In genomic region chr3:123695721-123696120, GRCm38 (mm10) we compare ENCODE assay signal across 25 mouse cellular contexts. TPM values are rescaled to one million over a fixed set of nuclear protein-coding genes. Genes with fewer than 3 reads are reported as not detected.
A peak's percentile ranks its signal among the peaks of the same experiment; 100 is the strongest.
DNase-seq lines count a peak whose midpoint lies in the region; ATAC-seq and TF ChIP-seq lines count a peak whose summit lies in the region.
"Had no signal": no experiment of that assay in that cellular context is flagged by ENCODE, and none has a peak within 500 bp of the region (broad histone marks: within the 10 kb centered on the region; RNA-seq: fewer than 3 reads in every experiment).

No protein-coding gene starts in this region.

- 45% methylated on average over 3 of the region's 3 CpGs for WGBS in forebrain, embryonic 16.5 days
- WGBS in forebrain, embryonic 10.5 days = 89% methylated on average over 3 of the region's 3 CpGs
- WGBS in lung, embryonic 14.5 days = 82% methylated on average over 3 of the region's 3 CpGs
- WGBS in neural tube, embryonic 13.5 days = 39% methylated on average over 3 of the region's 3 CpGs

- no peak overlapping the region for H3K4me2 ChIP-seq in forebrain, embryonic 16.5 days (ENCODE audit: low read length)
- H3K4me2 ChIP-seq in lung, embryonic 14.5 days = no peak overlapping the region
- no peak overlapping the region for H3K4me2 ChIP-seq in neural tube, embryonic 13.5 days
- H3K4me2 ChIP-seq: embryonic facial prominence, embryonic 12.5 days; embryonic facial prominence, embryonic 15.5 days; forebrain, embryonic 12.5 days; heart, embryonic 11.5 days; hindbrain, embryonic 12.5 days; hindbrain, embryonic 15.5 days had no signal

- H3K9me3 ChIP-seq in forebrain, embryonic 16.5 days (ENCODE audit: control insufficient read depth, low read length) = no peaks in the 10 kb centered on the region
- no peaks in the 10 kb centered on the region for H3K9me3 ChIP-seq in forebrain, embryonic 10.5 days
- no peaks in the 10 kb centered on the region for H3K9me3 ChIP-seq in lung, embryonic 14.5 days (ENCODE audit: low read depth, low read length)
- H3K9me3 ChIP-seq in neural tube, embryonic 13.5 days = no peaks in the 10 kb centered on the region
- H3K9me3 ChIP-seq: embryonic facial prominence, embryonic 12.5 days; embryonic facial prominence, embryonic 15.5 days; forebrain, embryonic 12.5 days; hindbrain, embryonic 12.5 days; hindbrain, embryonic 15.5 days had no signal

- peak; percentile 29; the same call in 1 of the 2 replicates for ATAC-seq in forebrain, embryonic 16.5 days
- ATAC-seq in lung, embryonic 14.5 days (ENCODE audit: insufficient read depth) = no peak
- ATAC-seq in neural tube, embryonic 13.5 days (ENCODE audit: low read depth) = 0 out of 2 replicates have a peak, but pooled peaks have one; percentile 37
- ATAC-seq: activated CD4-positive, CD25-positive, alpha-beta regulatory T cell, adult 4 months; inflammation-experienced regulatory T-cells, adult 6 months; intestine, embryonic 16.5 days had no signal

- H3K9ac ChIP-seq in forebrain, embryonic 16.5 days (replicated peaks; ENCODE audit: low read depth, low read length) = no peak overlapping the region
- H3K9ac ChIP-seq in lung, embryonic 14.5 days = no peak overlapping the region
- H3K9ac ChIP-seq in neural tube, embryonic 13.5 days = no peak overlapping the region
- H3K9ac ChIP-seq: embryonic facial prominence, embryonic 12.5 days; embryonic facial prominence, embryonic 15.5 days; forebrain, embryonic 12.5 days; hindbrain, embryonic 12.5 days; hindbrain, embryonic 15.5 days had no signal

- H3K36me3 ChIP-seq in forebrain, embryonic 16.5 days (ENCODE audit: control insufficient read depth, insufficient read depth) = no peaks in the 10 kb centered on the region
- no peaks in the 10 kb centered on the region for H3K36me3 ChIP-seq in forebrain, embryonic 10.5 days (replicated peaks)
- H3K36me3 ChIP-seq in lung, embryonic 14.5 days (ENCODE audit: insufficient read depth) = no peaks in the 10 kb centered on the region
- no peaks in the 10 kb centered on the region for H3K36me3 ChIP-seq in neural tube, embryonic 13.5 days
- H3K36me3 ChIP-seq: embryonic facial prominence, embryonic 12.5 days; embryonic facial prominence, embryonic 15.5 days; forebrain, embryonic 12.5 days; hindbrain, embryonic 12.5 days; hindbrain, embryonic 15.5 days had no signal

- H3K27ac ChIP-seq in forebrain, embryonic 16.5 days (ENCODE audit: low read length) = no peak overlapping the region
- H3K27ac ChIP-seq in forebrain, embryonic 10.5 days = no peak overlapping the region
- no peak overlapping the region for H3K27ac ChIP-seq in lung, embryonic 14.5 days (ENCODE audit: low read depth)
- H3K27ac ChIP-seq in neural tube, embryonic 13.5 days (replicated peaks) = no peak overlapping the region; the same call in 1 of the 2 replicates
- H3K27ac ChIP-seq: embryonic facial prominence, embryonic 12.5 days; embryonic facial prominence, embryonic 15.5 days; forebrain, embryonic 12.5 days; gastrocnemius, adult 2 months; hindbrain, embryonic 12.5 days; hindbrain, embryonic 15.5 days had no signal

- no peaks in the 10 kb centered on the region for H3K27me3 ChIP-seq in forebrain, embryonic 16.5 days (replicated peaks; ENCODE audit: control insufficient read depth, insufficient read depth, low read length)
- peaks cover 15% of the 10 kb centered on the region for H3K27me3 ChIP-seq in forebrain, embryonic 10.5 days (ENCODE audit: poor library complexity, severe bottlenecking)
- no peaks in the 10 kb centered on the region; the same call in 1 of the 2 replicates for H3K27me3 ChIP-seq in lung, embryonic 14.5 days (ENCODE audit: insufficient read depth, low read length)
- peaks cover 4% of the 10 kb centered on the region; the same call in 1 of the 2 replicates for H3K27me3 ChIP-seq in neural tube, embryonic 13.5 days
- H3K27me3 ChIP-seq: hindbrain, embryonic 12.5 days; hindbrain, embryonic 15.5 days had no signal

- DNase-seq in cerebellum, postnatal 10 days = peak; percentile 43 to 49
- no peak for DNase-seq in cerebellum, adult 11 months
- DNase-seq in forebrain, embryonic 10.5 days (ENCODE audit: extremely low spot score, low spot score) = no peak
- DNase-seq in lung, embryonic 14.5 days = peak; percentile 9
- DNase-seq in lung, adult 18-20 months = no peak
- DNase-seq in neural tube, embryonic 10.5 days (ENCODE audit: extremely low spot score, low spot score) = no peak
- DNase-seq: adrenal gland, adult 8-10 months; adrenal gland, postnatal 25 days; cerebellum, adult 11-12 months; cerebellum, adult 8-10 months; cerebellum, postnatal 25 days; gastrocnemius, adult 2 months; gastrocnemius, postnatal 14 days; heart, adult 11 months had no signal

- 0 out of 2 replicates have a peak, but pooled peaks cover 2% of the 10 kb centered on the region for H3K4me1 ChIP-seq in forebrain, embryonic 16.5 days (replicated peaks; ENCODE audit: control insufficient read depth, insufficient read depth, low read length)
- peaks cover 4% of the 10 kb centered on the region; the same call in 1 of the 2 replicates for H3K4me1 ChIP-seq in forebrain, embryonic 10.5 days
- H3K4me1 ChIP-seq in lung, embryonic 14.5 days (ENCODE audit: insufficient read depth) = no peaks in the 10 kb centered on the region
- H3K4me1 ChIP-seq in neural tube, embryonic 13.5 days (replicated peaks) = 0 out of 2 replicates have a peak, but pooled peaks cover 4% of the 10 kb centered on the region
- H3K4me1 ChIP-seq: embryonic facial prominence, embryonic 12.5 days; embryonic facial prominence, embryonic 15.5 days; forebrain, embryonic 12.5 days; hindbrain, embryonic 12.5 days; hindbrain, embryonic 15.5 days had no signal

- no peak overlapping the region for H3K4me3 ChIP-seq in forebrain, embryonic 16.5 days (replicated peaks; ENCODE audit: low read length)
- no peak overlapping the region for H3K4me3 ChIP-seq in forebrain, embryonic 10.5 days
- H3K4me3 ChIP-seq in lung, embryonic 14.5 days (ENCODE audit: low read depth, low read length) = no peak overlapping the region
- no peak overlapping the region for H3K4me3 ChIP-seq in neural tube, embryonic 13.5 days
- H3K4me3 ChIP-seq: embryonic facial prominence, embryonic 12.5 days; embryonic facial prominence, embryonic 15.5 days; forebrain, embryonic 12.5 days; gastrocnemius, adult 2 months; hindbrain, embryonic 12.5 days; hindbrain, embryonic 15.5 days had no signal

- TF ChIP-seq CTCF in lung, embryonic 14.5 days (IDR thresholded peaks at IDR 0.05; ENCODE audit: low read depth) = no peak

RNA-seq across cellular contexts. Expression of gene Ndst3, which starts 5.1 kb away (rescaled TPM):
- 9.3 and 10.6 TPM in 2 replicates for polyA plus RNA-seq in forebrain, embryonic 16.5 days (2015; fragmentation: Nextera tagmentation; extraction: Ambion mirVana)
- 0.66 and 0.84 TPM in 2 replicates for polyA plus RNA-seq in forebrain, embryonic 10.5 days (2016; fragmentation: Nextera tagmentation; extraction: Ambion mirVana)
- 0.31 and 0.36 TPM in 2 replicates for polyA plus RNA-seq in lung, embryonic 14.5 days (2014; fragmentation: Nextera tagmentation; extraction: Ambion mirVana)
- 12.7 and 14.2 TPM in 2 replicates for polyA plus RNA-seq in neural tube, embryonic 13.5 days (2015; fragmentation: Nextera tagmentation; extraction: Ambion mirVana)
- polyA plus RNA-seq: activated CD4-positive, CD25-positive, alpha-beta regulatory T cell, adult 4 months; inflammation-experienced regulatory T-cells, adult 6 months had no signal

Comparison
In these comparisons a context has a peak if more than half of its experiments do, and no peak if none do; other contexts are left out.
1. DNase-seq: peak in cerebellum, postnatal 10 days (2 of 2) and lung, embryonic 14.5 days (single experiment); none in cerebellum, adult 11 months (single experiment), forebrain, embryonic 10.5 days (single experiment), lung, adult 18-20 months (0 of 2) and neural tube, embryonic 10.5 days (single experiment).